Mouse (Mus musculus) cerebellum, postnatal 25 days (tissue): Measurements from ENCODE around the gene Gas1.

Experiments used
- DNase-seq, 2 experiments: peaks; one replicate each; pipeline ENCODE4 v3.0.0; 2021; ENCODE audit warnings: mixed read lengths in 2 of 2

Gas1 gene

DNA sequence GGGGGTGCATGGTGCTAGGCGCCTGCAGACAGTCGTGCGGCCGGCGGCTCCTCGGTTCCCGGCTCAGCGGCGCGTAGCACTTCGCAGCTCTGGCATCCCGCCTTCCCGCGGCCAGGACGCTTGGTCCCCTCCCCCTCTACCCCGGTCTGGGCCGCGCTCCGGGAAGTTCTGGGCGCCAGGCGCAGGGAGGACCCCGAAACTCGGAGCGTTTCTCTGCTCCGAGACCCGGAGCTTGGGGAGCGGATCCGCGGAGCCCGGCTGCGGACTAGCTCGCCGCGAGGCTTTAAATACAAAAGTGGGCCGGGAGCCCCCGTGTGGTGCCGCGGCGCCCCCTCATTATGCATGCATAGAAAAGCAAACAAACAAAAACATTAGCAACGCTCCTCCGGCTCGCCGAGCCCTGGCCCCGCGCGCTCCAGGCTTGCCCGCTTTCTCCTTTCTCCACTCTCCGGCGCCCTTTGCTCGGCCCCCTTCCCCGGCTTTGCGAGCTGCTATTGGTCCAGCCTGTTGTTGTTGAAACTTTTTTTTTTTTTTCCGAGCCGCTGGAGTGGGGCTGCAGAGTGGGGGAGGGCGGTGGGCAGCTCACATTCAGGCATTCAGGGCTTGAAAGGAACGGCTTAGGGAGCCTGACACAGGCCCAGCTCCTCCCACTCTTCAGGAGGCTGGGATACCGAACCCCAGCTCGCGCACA is at the start of gene Gas1:
Gas1 (minus strand) TSS at position 260 of the 691 bp plus-strand sequence.
- DNase-seq, result peak; percentile 53 to 59

DNA sequence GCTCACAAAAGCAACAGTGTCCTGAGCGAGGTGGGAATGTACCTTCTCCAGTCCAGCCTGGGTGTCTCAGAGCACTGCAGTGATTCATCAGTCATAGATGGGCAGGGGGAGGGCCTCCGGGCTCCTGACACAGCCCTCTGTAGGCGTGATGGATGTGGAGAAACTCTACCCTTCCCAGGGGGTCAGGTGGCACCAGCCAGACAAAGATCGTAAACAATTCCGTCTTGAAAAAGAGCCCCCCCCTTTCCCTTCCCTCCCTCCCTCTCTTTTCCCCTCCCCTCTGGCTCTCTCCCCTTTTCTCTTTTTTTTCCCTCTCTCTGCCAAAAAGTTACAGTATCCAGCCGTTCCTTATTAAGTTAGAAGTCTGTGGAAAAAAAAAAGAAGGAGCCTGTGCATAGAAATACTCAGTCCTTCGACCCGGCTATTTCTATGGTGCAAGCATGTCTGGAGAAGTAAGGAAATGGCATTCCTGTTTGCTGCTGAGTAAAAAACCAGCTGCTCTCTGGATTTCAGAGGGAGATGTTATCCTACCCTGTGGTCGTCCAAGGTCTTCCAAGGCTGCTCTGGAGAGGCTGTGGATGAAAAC is 49.2 kb upstream of the Gas1 start:
- DNase-seq, result no peak

- DNase-seq, result no peak
These were observed 48.6 kb upstream of the Gas1 start for GRCm38 (mm10) chr13:60225736-60226135.

DNA sequence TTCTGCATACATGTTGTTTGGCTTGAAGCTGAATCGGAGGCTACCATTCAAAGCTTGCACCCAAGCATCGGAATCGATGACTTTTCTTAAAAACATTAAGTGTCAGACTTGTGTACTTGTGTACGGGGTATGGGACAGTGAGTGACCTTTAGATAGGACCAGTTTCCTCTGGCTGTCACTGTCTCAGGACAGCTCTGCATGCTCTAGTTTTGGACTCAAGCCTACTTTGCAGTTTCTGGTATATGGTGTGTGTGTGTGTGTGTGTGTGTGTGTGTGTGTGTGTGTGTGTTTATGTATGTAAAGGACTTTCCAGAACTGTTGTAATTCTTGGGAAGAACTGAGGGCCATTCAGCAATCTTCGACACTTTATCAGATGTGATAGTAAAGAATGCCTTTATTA is 48.1 kb upstream of the Gas1 start:
- no peak for DNase-seq

DNA sequence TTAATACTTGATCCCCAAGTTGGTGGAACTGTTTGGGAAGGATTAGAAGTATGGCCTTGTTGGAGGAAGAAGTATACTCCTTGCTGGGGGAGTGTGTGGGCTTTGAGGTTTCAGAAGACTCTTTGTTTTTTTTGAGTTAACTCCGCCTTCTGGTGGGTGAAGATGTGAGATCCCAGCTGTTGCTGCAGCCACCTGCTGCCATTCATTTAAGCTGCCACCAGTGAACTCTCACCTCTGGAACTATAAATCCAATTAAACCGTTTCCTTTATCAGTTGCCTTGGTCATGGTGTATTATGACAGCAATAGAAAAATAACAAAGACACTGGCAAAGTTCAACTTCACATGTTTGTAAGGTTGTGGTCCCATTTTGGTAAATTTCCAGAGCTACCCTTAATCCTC is 46.6 kb upstream of the Gas1 start:
- DNase-seq, result no peak

DNA sequence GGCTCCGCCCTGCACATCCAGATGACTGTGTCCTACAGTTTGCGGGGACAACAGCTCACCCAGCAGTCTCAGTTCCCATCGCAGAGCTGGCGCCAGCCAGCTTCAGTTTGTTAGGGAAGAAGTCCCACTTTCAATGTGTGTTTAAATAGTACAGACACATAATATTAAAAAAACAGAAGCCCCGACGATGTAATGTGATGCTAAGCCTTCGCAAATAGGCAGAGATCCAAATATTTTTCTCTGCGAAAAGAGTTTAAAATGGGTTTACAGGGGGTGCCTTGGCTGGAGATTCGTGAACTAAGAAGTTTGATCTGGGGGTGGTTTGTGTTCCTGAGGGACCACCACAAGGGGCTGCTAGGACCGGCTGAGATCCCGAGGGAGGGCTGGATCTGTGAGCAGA is 45.2 kb upstream of the Gas1 start:
- no peak for DNase-seq

GRCm38 (mm10) chr13:60213896-60214295 is 36.7 kb upstream of the Gas1 start:
- DNase-seq, result no peak

- DNase-seq, result no peak
These were observed 30.0 kb upstream of the Gas1 start for GRCm38 (mm10) chr13:60207135-60207601.

- DNase-seq, result no peak
These were observed 27.6 kb upstream of the Gas1 start for GRCm38 (mm10) chr13:60204746-60205145.

GRCm38 (mm10) chr13:60193273-60193672 is 16.1 kb upstream of the Gas1 start:
- no peak for DNase-seq

- no peak for DNase-seq
These were observed 12.8 kb upstream of the Gas1 start for GRCm38 (mm10) chr13:60189923-60190322.

DNA sequence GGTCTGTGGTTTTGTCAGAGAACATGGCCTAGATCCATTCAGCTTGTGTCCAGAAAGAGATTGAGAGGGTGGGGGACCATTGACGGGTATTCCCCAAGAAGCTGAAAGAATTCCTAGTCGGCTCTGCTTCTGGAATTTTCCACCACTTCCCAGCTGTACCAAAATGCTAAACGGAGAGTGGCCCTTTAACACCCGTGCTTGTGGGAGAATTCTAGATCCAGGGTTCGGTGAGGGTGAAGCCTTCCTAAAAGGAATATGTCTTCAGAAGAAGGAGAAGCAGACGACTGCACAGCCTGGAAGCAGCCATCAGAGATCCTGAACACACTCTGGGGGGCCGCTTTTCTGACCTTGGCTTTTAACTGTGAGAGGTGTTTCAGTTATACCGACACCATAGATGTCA is 11.8 kb upstream of the Gas1 start:
- no peak for DNase-seq

GRCm38 (mm10) chr13:60187276-60187675 is 10.1 kb upstream of the Gas1 start:
- no peak for DNase-seq

- DNase-seq, result no peak
These were observed 5.2 kb upstream of the Gas1 start for GRCm38 (mm10) chr13:60182346-60182745.

GRCm38 (mm10) chr13:60179641-60180040 is 2.5 kb upstream of the Gas1 start:
- DNase-seq, result no peak

GRCm38 (mm10) chr13:60178416-60178815 is 1.3 kb upstream of the Gas1 start:
- peak; percentile 91 to 94 for DNase-seq

GRCm38 (mm10) chr13:60177797-60178110 is 589 bp upstream of the Gas1 start:
- no peak for DNase-seq

DNA sequence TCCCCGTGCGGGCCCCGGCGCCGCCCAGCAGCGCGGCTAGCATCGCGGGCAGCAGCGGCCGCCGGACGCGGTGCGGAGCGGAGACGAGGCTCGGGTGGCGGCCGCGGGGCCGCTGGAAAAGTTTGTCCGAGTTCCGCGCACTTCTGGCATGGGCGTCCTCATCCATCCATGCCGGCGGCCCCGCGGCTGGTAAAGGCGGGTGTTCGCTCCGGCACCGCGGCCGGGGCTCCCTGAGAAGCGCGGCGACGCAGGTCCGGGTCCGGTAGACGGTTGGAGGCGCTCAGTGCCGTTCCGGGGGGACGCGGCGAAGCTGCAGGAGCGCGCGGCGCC is 424 bp downstream of the Gas1 start:
- no peak for DNase-seq

- DNase-seq, result peak; percentile 44 to 62
These were observed 909 bp downstream of the Gas1 start for GRCm38 (mm10) chr13:60176136-60176775.

- peak; percentile 22 to 31 for DNase-seq
These were observed 1.6 kb downstream of the Gas1 start for GRCm38 (mm10) chr13:60175490-60176135.

DNA sequence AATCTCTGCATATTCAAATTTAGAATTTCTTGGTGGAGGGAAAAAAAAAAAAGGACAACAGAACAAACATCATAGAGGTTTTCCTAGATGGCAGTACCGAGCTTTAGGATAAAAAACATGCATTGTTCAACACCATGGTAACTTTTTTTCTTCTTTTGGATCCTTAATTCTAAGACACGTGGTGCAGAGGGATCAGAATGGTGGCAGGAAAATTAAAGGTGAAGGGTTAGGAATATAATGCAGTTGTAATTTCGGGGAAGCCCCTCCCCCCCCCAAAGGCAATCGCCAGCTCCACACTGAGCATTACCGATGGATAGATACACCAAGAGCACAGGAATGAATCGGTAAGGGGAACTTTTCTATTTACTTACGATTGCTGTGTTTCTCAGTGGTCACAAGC is 2.2 kb downstream of the Gas1 start:
- no peak for DNase-seq

GRCm38 (mm10) chr13:60173591-60174524 is 3.3 kb downstream of the Gas1 start:
- no peak for DNase-seq

- DNase-seq, result no peak
These were observed 4.0 kb downstream of the Gas1 start for GRCm38 (mm10) chr13:60173186-60173585.
